Mouse (Mus musculus) lung, postnatal 36 days (tissue): ENCODE measurements around the gene Gsg1.

Experiments
- DNase-seq: peaks from one replicate; pipeline ENCODE4 v3.0.0; 2022; ENCODE audit warnings: mixed read lengths

Gsg1 gene

DNA sequence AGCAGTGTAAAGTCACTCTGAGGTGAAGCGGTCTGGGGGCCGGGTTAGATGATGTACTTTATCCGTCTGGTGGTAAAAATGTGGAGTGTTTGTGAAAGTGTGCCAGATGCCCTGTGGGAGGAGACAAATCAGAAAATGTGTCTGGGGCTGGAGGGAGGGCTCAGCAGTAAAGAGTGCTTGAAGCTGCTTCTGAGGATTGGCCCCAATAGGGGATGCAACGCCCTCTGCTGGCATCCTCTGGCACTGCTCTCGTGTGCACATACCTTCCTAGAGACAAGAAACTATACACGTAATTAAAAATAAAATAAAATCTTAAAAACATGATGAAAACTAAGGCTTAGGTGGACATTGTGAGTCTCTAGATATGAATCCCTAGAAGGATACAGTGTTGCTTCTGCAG is 6.3 kb upstream of the Gsg1 start:
- DNase-seq, result no peak

GRCm38 (mm10) chr6:135252728-135253077 is 1.4 kb downstream of the Gsg1 start:
- peak; percentile 96 for DNase-seq

DNA sequence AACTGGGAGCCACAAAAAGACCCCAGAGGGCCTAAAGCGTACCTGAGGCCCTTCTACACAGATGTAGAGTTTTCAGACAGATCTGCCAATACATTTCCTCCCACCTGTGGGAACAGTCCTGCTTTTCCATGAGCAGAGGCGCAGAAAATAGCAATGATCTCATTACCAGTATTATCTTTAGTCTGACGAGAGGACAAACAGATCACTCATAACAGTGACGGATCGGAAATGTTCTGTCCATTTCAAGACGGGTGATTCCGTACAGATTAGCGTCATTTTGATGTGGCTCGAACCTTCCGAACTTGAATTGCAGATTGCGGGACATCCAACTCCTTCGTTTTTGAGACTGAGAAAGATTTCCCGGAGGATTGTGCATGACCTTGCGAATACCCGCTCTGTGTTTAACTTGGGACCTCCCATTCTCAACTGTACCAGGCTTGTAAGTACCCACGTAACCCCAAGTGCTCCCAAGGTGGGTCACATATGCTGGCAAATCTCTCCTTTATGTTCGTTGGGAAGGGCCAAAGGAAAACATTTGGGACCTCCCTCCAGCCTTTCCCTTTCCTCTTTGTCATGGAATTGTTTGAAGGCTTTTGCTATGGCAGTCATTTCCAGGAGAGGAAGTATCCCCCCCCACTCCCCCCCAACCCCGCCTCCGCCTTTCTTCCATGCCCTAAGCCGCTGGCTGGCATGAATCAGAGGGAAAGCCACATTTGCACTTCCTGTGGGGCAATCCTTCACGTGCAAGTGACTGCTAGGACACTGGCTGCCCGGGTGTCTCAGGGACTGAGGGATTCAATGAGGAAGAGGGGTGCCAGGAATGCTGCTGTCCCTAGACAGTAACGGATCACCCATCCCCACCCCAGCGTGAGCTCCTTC is 2.1 kb downstream of the Gsg1 start:
- peak; percentile 73 for DNase-seq

GRCm38 (mm10) chr6:135250926-135251699 is 3.0 kb downstream of the Gsg1 start:
- DNase-seq, result peak; percentile 79

GRCm38 (mm10) chr6:135249846-135250531 is 4.2 kb downstream of the Gsg1 start:
- DNase-seq, result peak; percentile 83

DNA sequence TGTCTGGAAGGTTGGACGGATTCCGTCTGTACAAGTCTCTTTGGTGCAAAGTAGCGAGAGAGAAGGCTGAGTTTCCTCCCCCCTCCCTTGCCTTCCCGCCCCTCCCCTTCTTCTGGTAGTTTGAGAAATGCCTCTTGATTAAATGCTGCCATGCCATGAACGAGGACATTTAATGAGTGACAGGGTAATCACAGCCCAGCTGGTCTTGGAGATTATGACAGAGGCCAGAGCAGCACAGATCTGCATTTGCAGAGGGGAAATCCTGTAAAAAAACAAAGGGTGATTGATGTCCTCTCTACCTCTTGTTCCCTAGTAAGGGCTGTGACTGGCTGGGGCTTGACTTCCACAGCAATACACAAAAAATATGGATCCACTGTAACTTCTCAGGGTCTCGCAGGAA is 6.3 kb downstream of the Gsg1 start:
- DNase-seq, result peak; percentile 20

- DNase-seq, result no peak
Observed at GRCm38 (mm10) chr6:135245586-135245985, 8.6 kb downstream of the Gsg1 start.

GRCm38 (mm10) chr6:135240361-135240760 is 13.8 kb downstream of the Gsg1 start:
- peak; percentile 22 for DNase-seq

- no peak for DNase-seq
Observed at GRCm38 (mm10) chr6:135238211-135238610, 15.9 kb downstream of the Gsg1 start.

DNA sequence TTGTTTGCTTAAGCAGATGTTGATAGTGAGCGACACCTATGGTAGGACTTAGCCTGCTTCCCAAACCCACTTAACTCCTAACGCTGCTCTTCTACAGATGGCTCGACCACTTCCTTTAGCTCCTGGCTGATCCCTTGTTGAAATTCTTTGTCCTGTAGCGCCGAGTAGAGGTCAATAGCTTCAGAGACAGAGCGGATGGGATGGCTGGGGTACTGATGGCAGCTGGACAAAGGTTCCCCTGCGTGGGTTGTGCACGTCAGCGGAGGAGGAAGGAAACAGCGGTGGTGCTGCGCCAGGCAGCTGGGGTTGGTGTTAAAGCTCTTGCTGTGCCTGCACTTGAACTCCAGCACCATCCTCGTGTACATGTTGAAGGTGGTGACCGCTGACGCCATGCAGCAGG is 16.8 kb downstream of the Gsg1 start:
- peak; percentile 35 for DNase-seq

DNA sequence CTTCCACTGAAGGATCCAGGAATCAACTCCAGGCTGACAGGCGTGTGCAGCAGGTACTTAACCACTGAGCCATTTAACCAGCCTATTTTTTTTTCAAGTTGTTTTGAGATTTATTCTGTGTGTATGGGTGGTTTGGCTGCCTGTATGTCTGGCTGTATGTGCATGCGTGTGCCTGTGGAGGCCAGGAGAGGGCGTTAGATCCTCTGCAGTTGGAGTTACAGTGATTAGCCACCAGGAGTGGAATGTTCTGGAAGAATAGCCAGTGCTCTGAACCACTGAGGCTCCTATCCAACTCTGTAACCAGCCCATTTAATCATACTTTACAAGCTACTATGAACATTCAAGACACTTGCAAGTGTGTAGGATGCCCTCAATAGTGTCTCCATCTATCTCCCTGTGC is 17.6 kb downstream of the Gsg1 start:
- DNase-seq, result no peak

DNA sequence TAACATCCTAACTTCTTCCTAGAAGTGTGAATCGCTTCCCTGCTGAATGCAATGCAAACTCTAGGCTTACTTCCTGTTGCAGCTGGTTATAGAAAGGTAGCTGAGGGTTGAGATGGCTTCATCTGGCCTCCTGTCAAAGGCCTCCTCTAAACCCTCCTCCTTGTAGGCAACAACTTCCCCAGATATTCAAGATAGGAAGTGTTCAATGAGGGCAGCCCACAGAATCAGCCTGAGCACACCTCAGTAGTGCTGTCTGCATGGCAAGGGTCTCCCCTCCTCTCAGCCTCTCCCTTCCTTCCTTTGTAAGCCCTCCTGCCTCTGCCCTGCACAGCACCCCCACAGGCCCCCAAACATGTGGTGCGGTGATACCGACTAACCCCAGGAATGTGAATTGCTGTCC is 18.4 kb downstream of the Gsg1 start:
- no peak for DNase-seq

DNA sequence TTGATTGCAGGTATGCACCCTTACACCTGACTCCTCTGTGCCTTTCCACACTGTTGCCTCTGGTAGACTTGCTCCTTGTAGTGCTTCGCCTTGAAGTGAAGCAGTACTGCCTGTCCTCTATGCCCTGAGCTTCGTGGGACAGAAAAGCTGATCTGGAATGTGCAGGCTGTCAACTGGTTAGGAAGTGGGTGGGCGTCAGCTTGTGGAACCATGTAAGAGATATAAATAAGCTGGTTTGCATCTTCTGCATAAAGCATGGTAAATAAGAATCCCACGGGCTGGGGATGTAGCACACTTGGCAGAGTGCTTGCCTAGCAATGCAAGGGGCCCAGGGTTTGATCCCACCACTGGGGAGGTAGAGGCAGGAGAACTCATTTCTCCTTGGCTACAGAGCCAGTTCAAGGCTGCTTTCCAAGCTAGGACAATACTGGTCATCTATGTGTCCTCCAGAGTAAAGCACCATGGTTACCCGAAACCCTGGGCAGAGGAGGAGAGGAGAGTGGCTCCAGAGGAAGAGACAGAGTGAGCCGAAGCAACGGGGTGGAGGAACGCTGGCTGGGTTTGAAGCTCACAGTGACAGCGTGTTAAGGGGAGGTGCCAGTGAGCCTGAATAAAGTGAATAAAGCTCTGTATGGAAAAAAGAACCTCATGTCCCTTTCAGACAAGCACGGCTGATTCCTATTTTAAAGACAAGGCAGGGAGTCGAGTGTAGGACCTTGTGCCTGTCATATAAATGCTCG is 21.5 kb downstream of the Gsg1 start:
- DNase-seq, result no peak

GRCm38 (mm10) chr6:135230586-135230985 is 23.6 kb downstream of the Gsg1 start:
- no peak for DNase-seq

DNA sequence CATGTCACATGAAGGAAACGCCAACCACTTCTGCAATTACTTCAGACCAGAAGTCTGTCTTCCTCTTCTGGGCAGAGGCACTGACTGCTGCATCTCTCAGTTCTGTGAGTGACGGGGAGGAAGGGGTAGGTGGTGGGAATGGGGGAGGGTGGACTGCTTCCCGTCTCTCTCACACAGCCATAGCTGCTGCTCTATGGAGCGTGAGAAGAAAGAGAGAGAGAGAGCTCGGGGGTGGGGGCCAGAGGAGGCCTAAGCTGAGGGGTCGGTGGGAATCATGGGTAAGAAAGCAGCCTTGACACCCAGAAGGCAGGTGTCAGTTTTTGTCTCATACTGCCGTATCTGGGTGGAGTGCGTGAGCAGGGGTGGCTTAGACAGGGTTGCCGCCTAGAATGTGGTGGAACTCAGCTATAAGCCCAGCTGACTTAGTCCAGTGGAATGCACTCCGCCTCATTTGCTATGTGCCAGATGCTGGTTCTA is 25.6 kb downstream of the Gsg1 start:
- DNase-seq, result peak; percentile 42

DNA sequence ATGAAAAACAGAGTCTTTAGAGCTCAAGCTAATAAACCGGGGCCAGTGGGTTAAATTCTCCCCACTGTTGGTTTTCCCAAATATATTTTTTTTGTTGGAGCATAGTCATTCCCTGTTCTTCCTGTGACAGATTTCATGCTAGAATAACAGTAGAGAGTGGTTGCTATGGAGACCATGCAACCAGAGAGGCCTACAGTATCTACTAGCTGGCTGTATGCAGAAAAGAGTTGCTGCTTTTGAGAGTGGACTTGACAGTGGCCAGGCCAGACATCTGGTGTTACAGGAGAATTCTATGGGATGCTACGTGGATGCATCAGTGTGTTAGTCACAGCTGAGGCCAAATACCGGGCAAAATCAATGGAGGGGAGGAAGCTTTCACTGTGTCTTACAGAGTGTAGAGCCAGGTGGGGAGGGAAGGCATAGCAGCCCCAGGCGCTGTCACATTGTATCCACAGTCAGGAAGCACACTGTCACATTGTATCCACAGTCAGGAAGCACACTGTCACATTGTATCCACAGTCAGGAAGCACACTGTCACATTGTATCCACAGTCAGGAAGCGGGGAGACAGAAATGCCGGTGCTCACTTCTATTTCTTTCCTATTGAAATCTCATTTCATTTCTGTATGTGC is 30.2 kb downstream of the Gsg1 start:
- no peak for DNase-seq

GRCm38 (mm10) chr6:135219916-135220315 is 34.2 kb downstream of the Gsg1 start:
- no peak for DNase-seq

DNA sequence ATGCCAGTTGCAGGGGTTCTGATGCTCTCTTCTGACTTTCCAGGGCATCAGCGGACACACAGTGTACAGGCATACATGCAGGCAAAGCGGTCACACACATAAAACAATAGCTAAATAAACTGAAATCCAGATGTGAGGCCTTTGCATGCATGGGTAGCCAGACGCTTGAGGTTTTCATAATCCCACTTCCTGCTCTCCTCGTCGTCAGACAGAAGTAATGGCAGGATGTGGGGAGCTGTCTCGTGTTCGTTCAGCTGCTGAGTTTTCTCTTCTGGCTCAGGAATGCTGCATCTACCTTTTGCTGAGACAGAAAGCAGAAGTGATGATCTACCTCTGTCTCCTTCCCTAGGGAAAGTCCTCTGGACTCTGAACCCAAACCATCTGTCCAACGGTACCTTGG is 35.8 kb downstream of the Gsg1 start:
- DNase-seq, result no peak

DNA sequence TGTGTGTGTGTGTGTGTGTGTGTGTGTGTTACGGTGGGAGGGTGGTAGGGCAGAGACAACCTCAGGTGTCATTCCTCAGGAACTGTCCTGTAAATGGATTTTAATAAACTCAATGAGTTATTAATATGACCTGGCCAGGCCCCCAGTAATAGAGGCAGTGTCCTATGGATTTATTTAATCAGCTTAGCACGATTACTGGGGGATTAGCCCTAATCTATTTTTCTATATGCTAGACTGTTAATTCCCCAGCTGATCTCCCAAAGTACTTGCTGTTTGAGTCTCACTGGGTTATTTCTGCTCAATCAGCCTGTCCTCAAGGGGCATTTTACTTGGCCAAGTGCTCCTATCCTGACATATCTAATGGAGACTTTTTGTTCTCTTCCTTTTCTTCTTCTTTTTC is 41.5 kb downstream of the Gsg1 start:
- no peak for DNase-seq

- DNase-seq, result no peak
Observed at GRCm38 (mm10) chr6:135211169-135211568, 43.0 kb downstream of the Gsg1 start.

- DNase-seq, result no peak
Observed at GRCm38 (mm10) chr6:135206909-135207308, 47.2 kb downstream of the Gsg1 start.

- no peak for DNase-seq
Observed at GRCm38 (mm10) chr6:135205802-135206201, 48.3 kb downstream of the Gsg1 start.
